Comparison of ENCODE assay signal across 12 mouse cellular contexts in the genomic region with DNA sequence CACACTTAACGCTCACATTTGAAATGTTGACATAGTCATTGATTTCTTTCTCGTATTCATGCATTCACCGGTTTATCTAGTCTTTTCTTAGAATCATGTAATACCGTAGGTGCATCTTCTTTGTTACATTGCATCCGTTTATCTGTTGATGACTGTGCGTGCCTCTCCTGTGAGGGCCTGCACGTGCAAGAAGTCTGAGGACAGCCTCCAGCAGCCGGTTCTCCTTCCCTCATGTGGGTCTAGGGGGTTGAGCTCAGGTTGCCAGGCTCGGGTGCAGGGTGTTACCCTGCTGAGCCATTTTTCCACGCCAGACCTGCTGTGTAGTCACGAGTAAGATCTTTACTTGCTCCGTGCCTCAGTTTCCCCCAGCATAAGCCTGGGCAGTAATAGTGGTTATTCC. TPM values are rescaled to one million over a fixed set of nuclear protein-coding genes. Genes with fewer than 3 reads are reported as not detected.
DNase-seq lines count a peak whose midpoint lies in the region; ATAC-seq and TF ChIP-seq lines count a peak whose summit lies in the region.
"Had no signal": no experiment of that assay in that cellular context is flagged by ENCODE, and none has a peak within 500 bp of the region (broad histone marks: within the 10 kb centered on the region; RNA-seq: fewer than 3 reads in every experiment).

No protein-coding gene starts in this region.

- H3K36me3 ChIP-seq in lung, embryonic 14.5 days (ENCODE audit: insufficient read depth) = no peaks in the 10 kb centered on the region
- peaks cover 2% of the 10 kb centered on the region; the same call in 1 of the 2 replicates for H3K36me3 ChIP-seq in limb, embryonic 10.5 days
- no peaks in the 10 kb centered on the region for H3K36me3 ChIP-seq in neural tube, embryonic 12.5 days

- WGBS in lung, embryonic 14.5 days = 69% methylated on average over 12 of the region's 12 CpGs
- 66% methylated on average over 12 of the region's 12 CpGs for WGBS in lung, adult 2 months
- WGBS in limb, embryonic 10.5 days = 86% methylated on average over 12 of the region's 12 CpGs
- 83% methylated on average over 12 of the region's 12 CpGs for WGBS in neural tube, embryonic 12.5 days

- H3K27me3 ChIP-seq in lung, embryonic 14.5 days (ENCODE audit: insufficient read depth, low read length) = no peaks in the 10 kb centered on the region
- H3K27me3 ChIP-seq in limb, embryonic 10.5 days (ENCODE audit: low read depth, poor library complexity, severe bottlenecking) = no peaks in the 10 kb centered on the region
- no peaks in the 10 kb centered on the region for H3K27me3 ChIP-seq in neural tube, embryonic 12.5 days (replicated peaks)
- H3K27me3 ChIP-seq: Patski had no signal

- intact Hi-C loops in left cerebral cortex, postnatal 36 days (cut with DNase I) = loop anchor here (10.0 kb wide), 1 partner anchor 120 kb away; no protein-coding TSS in a partner anchor

- no peak for DNase-seq in lung, embryonic 14.5 days
- no peak for DNase-seq in lung, adult 2 months
- no peak for DNase-seq in limb, embryonic 10.5 days (ENCODE audit: low spot score)
- no peak for DNase-seq in thymus, adult 18-20 months
- no peak for DNase-seq in layer of hippocampus, adult 11-12 months (ENCODE audit: low spot score)
- DNase-seq in left cerebral cortex, postnatal 36 days (ENCODE audit: low spot score in 2 of 2) = no peak
- DNase-seq: cerebellum, adult 2 months; thymus, postnatal 4 days had no signal

- H3K9me3 ChIP-seq in lung, embryonic 14.5 days (ENCODE audit: low read depth, low read length) = no peaks in the 10 kb centered on the region
- no peaks in the 10 kb centered on the region for H3K9me3 ChIP-seq in limb, embryonic 10.5 days (replicated peaks)
- no peaks in the 10 kb centered on the region for H3K9me3 ChIP-seq in neural tube, embryonic 12.5 days

- peaks cover 27% of the 10 kb centered on the region for H3K4me1 ChIP-seq in lung, embryonic 14.5 days (ENCODE audit: insufficient read depth)
- peaks cover 19% of the 10 kb centered on the region for H3K4me1 ChIP-seq in lung, adult 2 months (ENCODE audit: control insufficient read depth, insufficient read depth, low read length)
- peaks cover 12% of the 10 kb centered on the region for H3K4me1 ChIP-seq in embryonic fibroblast, embryonic 13.5 days (ENCODE audit: control insufficient read depth, insufficient read depth, low read length)
- H3K4me1 ChIP-seq in limb, embryonic 10.5 days = peaks cover 25% of the 10 kb centered on the region
- H3K4me1 ChIP-seq in neural tube, embryonic 12.5 days = peaks cover 22% of the 10 kb centered on the region

- TF ChIP-seq POLR2A in lung, adult 2 months (IDR thresholded peaks at IDR 0.05; ENCODE audit: borderline replicate concordance, extremely low read depth, low read depth, low read length) = no peak
- no peak for TF ChIP-seq POLR2A in embryonic fibroblast, embryonic 13.5 days (IDR thresholded peaks at IDR 0.05; ENCODE audit: low read depth, low read length)

- H3K27ac ChIP-seq in lung, embryonic 14.5 days (ENCODE audit: low read depth) = no peak overlapping the region; the same call in 1 of the 2 replicates
- H3K27ac ChIP-seq in embryonic fibroblast, embryonic 13.5 days (ENCODE audit: insufficient read depth, low read length) = no peak overlapping the region
- H3K27ac ChIP-seq in limb, embryonic 10.5 days = peak overlapping the region; percentile 72; the same call in 1 of the 2 replicates
- no peak overlapping the region for H3K27ac ChIP-seq in neural tube, embryonic 12.5 days

- H3K4me2 ChIP-seq in lung, embryonic 14.5 days = peak overlapping the region; percentile 78
- peak overlapping the region; percentile 75 for H3K4me2 ChIP-seq in neural tube, embryonic 12.5 days (replicated peaks)

- H3K4me3 ChIP-seq in lung, embryonic 14.5 days (ENCODE audit: low read depth, low read length) = 0 out of 2 replicates have a peak overlapping the region, but pooled peaks have one; percentile 0
- no peak overlapping the region for H3K4me3 ChIP-seq in lung, adult 2 months (replicated peaks; ENCODE audit: extremely low read depth, low read depth, low read length)
- peak overlapping the region; percentile 83; the same call in 1 of the 2 replicates for H3K4me3 ChIP-seq in embryonic fibroblast, embryonic 13.5 days (ENCODE audit: insufficient read depth, low read length)
- peak overlapping the region; percentile 81 for H3K4me3 ChIP-seq in limb, embryonic 10.5 days
- H3K4me3 ChIP-seq in neural tube, embryonic 12.5 days = peak overlapping the region; percentile 7; the same call in 1 of the 2 replicates

- ATAC-seq in lung, embryonic 14.5 days (ENCODE audit: insufficient read depth) = no peak
- ATAC-seq in neural tube, embryonic 12.5 days (ENCODE audit: low FRiP score, low read depth) = no peak
- ATAC-seq: inflammation-experienced regulatory T-cells, adult 6 months; Patski had no signal

- H3K9ac ChIP-seq in lung, embryonic 14.5 days = peak overlapping the region; percentile 80; the same call in 1 of the 2 replicates
- 0 out of 2 replicates have a peak overlapping the region, but pooled peaks have one; percentile 21 for H3K9ac ChIP-seq in neural tube, embryonic 12.5 days

- TF ChIP-seq CTCF in lung, embryonic 14.5 days (IDR thresholded peaks at IDR 0.05; ENCODE audit: low read depth) = no peak
- TF ChIP-seq CTCF in lung, adult 2 months (IDR thresholded peaks at IDR 0.05; ENCODE audit: insufficient read depth, low read length) = no peak
- TF ChIP-seq CTCF in embryonic fibroblast, embryonic 13.5 days (IDR thresholded peaks at IDR 0.05; ENCODE audit: borderline replicate concordance, insufficient read depth, low read length) = no peak

RNA-seq across cellular contexts. Expression of a gene that starts 52.9 kb away (rescaled TPM):
- 0.12 and 0.24 TPM in 2 replicates for polyA plus RNA-seq in lung, embryonic 14.5 days (2014; fragmentation: Nextera tagmentation; extraction: Ambion mirVana)
- 4.0 and 5.7 TPM in 2 replicates for polyA plus RNA-seq in lung, adult 2 months (2012; rRNA removed)
- polyA plus RNA-seq in embryonic fibroblast, embryonic 13.5 days (2011; ENCODE audit: insufficient read length, low read depth, missing spikeins) = not detected in 2 replicates
- 0.38 and 0.40 TPM in 2 replicates for polyA plus RNA-seq in limb, embryonic 10.5 days (2016; fragmentation: Nextera tagmentation; extraction: Ambion mirVana)
- polyA plus RNA-seq in neural tube, embryonic 12.5 days (2016; fragmentation: Nextera tagmentation; extraction: Ambion mirVana) = 0.34 and 0.38 TPM in 2 replicates
- total RNA-seq in left cerebral cortex, postnatal 36 days (2021) = 10 to 100 TPM in 1 of 2 experiments, 1 to 10 TPM in 1; 7.3 to 13.6 TPM
- polyA plus RNA-seq: Patski had no signal
